Mouse (Mus musculus): ENCODE measurements at regions not wholly inside any gene's neighbourhood (a gene's known extent, or its start where the extent isn't known, plus 50 kb on each side); places are given as distances from the start of the nearest gene placed in this dataset.

GRCm38 (mm10) chr6:98429120-98429519 is 86.6 kb upstream of the Gm765 start:
- no peaks in the 10 kb centered on the region for H3K36me3 ChIP-seq (ENCODE audit: insufficient read depth)
- H3K4me2 ChIP-seq = no peak overlapping the region
- no peak for ATAC-seq (ENCODE audit: insufficient read depth)
- DNase-seq = peak; percentile 3
- no peak overlapping the region for H3K27ac ChIP-seq (ENCODE audit: low read depth)
- 40% methylated on average over 5 of the region's 5 CpGs for WGBS
- TF ChIP-seq CTCF (IDR thresholded peaks at IDR 0.05; ENCODE audit: low read depth) = no peak
- no peaks in the 10 kb centered on the region for H3K4me1 ChIP-seq (ENCODE audit: insufficient read depth)
- H3K27me3 ChIP-seq (ENCODE audit: insufficient read depth, low read length) = no peaks in the 10 kb centered on the region
- H3K4me3 ChIP-seq (ENCODE audit: low read depth, low read length) = no peak overlapping the region
- H3K9me3 ChIP-seq (ENCODE audit: low read depth, low read length) = no peaks in the 10 kb centered on the region
- no peak overlapping the region for H3K9ac ChIP-seq

GRCm38 (mm10) chr6:98402605-98403004 is 60.1 kb upstream of the Gm765 start:
- no peak for ATAC-seq (ENCODE audit: insufficient read depth)
- no peak for TF ChIP-seq CTCF (IDR thresholded peaks at IDR 0.05; ENCODE audit: low read depth)
- 65% methylated on average over 1 of the region's 1 CpGs for WGBS

GRCm38 (mm10) chr6:98394589-98394988 is 52.0 kb upstream of the Gm765 start:
- ATAC-seq (ENCODE audit: insufficient read depth) = no peak
- H3K9me3 ChIP-seq (ENCODE audit: low read depth, low read length) = no peaks in the 10 kb centered on the region
- H3K9ac ChIP-seq = no peak overlapping the region
- no peak for DNase-seq
- no peaks in the 10 kb centered on the region for H3K27me3 ChIP-seq (ENCODE audit: insufficient read depth, low read length)
- no peak overlapping the region for H3K4me2 ChIP-seq
- WGBS = 76% methylated on average over 5 of the region's 5 CpGs
- no peaks in the 10 kb centered on the region for H3K4me1 ChIP-seq (ENCODE audit: insufficient read depth)
- H3K36me3 ChIP-seq (ENCODE audit: insufficient read depth) = no peaks in the 10 kb centered on the region
- TF ChIP-seq CTCF (IDR thresholded peaks at IDR 0.05; ENCODE audit: low read depth) = no peak
- H3K4me3 ChIP-seq (ENCODE audit: low read depth, low read length) = no peak overlapping the region
- H3K27ac ChIP-seq (ENCODE audit: low read depth) = no peak overlapping the region

More at GRCm38 (mm10) chr6:98402605-98403004, 60.1 kb upstream of the Gm765 start:
- Histone ChIP-seq H3K36me3 (ENCODE audit: insufficient read depth) (no peaks in the 10 kb centered on the region), H3K4me2 (no peak overlapping the region), H3K4me3 (ENCODE audit: low read depth, low read length) (no peak overlapping the region), H3K27me3 (ENCODE audit: insufficient read depth, low read length) (no peaks in the 10 kb centered on the region), H3K27ac (ENCODE audit: low read depth) (no peak overlapping the region), H3K9ac (no peak overlapping the region), H3K9me3 (ENCODE audit: low read depth, low read length) (no peaks in the 10 kb centered on the region), H3K4me1 (ENCODE audit: insufficient read depth) (no peaks in the 10 kb centered on the region)
- DNase-seq = no peak

All from lung, embryonic 14.5 days (tissue).